Mouse (Mus musculus): ENCODE results near the gene Senp7. TPM values are rescaled to one million over a fixed set of nuclear protein-coding genes. Genes with fewer than 3 reads are reported as not detected.
A peak's percentile ranks its signal among the peaks of the same experiment; 100 is the strongest.
"Not testable (repeated sequence)": the region's sequence is repeated elsewhere in the genome, so short reads cannot be mapped to it uniquely, and the experiment has no call there.

The Senp7 gene
- polyA plus RNA-seq, 1 experiment from 2014 or later = 54.7 TPM

GRCm38 (mm10) chr16:56075222-56076111 lies 27.3 kb downstream of the Senp7 start:
- ATAC-seq (ENCODE audit: low FRiP score) = peak; percentile 94
- H3K9ac ChIP-seq = peak overlapping the region; percentile 84
- H3K4me3 ChIP-seq (replicated peaks; ENCODE audit: low read length) = peak overlapping the region; percentile 85
- peak overlapping the region; percentile 94 for H3K27ac ChIP-seq
- no peaks in the 10 kb centered on the region for H3K27me3 ChIP-seq (ENCODE audit: control insufficient read depth, insufficient read depth, low read length)
- H3K9me3 ChIP-seq (ENCODE audit: control insufficient read depth, low read length) = no peaks in the 10 kb centered on the region
- H3K4me1 ChIP-seq (replicated peaks; ENCODE audit: control insufficient read depth, insufficient read depth, low read length) = peaks cover 12% of the 10 kb centered on the region
- DNase-seq (ENCODE audit: low spot score) = peak; percentile 93
- WGBS = under 1% methylated on average over 54 of the region's 66 CpGs
- H3K4me2 ChIP-seq (replicated peaks) = peak overlapping the region; percentile 72
- H3K36me3 ChIP-seq (replicated peaks; ENCODE audit: control insufficient read depth, insufficient read depth) = no peaks in the 10 kb centered on the region

- H3K9ac ChIP-seq = peak overlapping the region; percentile 84
- peak overlapping the region; percentile 85 for H3K4me3 ChIP-seq (replicated peaks; ENCODE audit: low read length)
- H3K4me1 ChIP-seq (replicated peaks; ENCODE audit: control insufficient read depth, insufficient read depth, low read length) = peaks cover 12% of the 10 kb centered on the region
- no peaks in the 10 kb centered on the region; the same call in 1 of the 2 replicates for H3K36me3 ChIP-seq (replicated peaks; ENCODE audit: control insufficient read depth, insufficient read depth)
- H3K27ac ChIP-seq = peak overlapping the region; percentile 94
- WGBS = 7% methylated on average over 11 of the region's 11 CpGs
- ATAC-seq (ENCODE audit: low FRiP score) = no peak
- H3K9me3 ChIP-seq (ENCODE audit: control insufficient read depth, low read length) = no peaks in the 10 kb centered on the region
- DNase-seq (ENCODE audit: low spot score) = no peak
- H3K27me3 ChIP-seq (ENCODE audit: control insufficient read depth, insufficient read depth, low read length) = no peaks in the 10 kb centered on the region
- peak overlapping the region; percentile 72 for H3K4me2 ChIP-seq (replicated peaks)
Measured at GRCm38 (mm10) chr16:56076121-56076869, 28.2 kb downstream of the Senp7 start.

GRCm38 (mm10) chr16:56079419-56079818 lies 31.3 kb downstream of the Senp7 start:
- 97% methylated on average over 1 of the region's 1 CpGs for WGBS
- no peak for ATAC-seq (ENCODE audit: low FRiP score)

GRCm38 (mm10) chr16:56081691-56082090 lies 33.6 kb downstream of the Senp7 start:
- Histone ChIP-seq H3K27ac (no peak overlapping the region), H3K27me3 (ENCODE audit: control insufficient read depth, insufficient read depth, low read length) (no peaks in the 10 kb centered on the region), H3K36me3 (replicated peaks; ENCODE audit: control insufficient read depth, insufficient read depth) (peaks cover 19% of the 10 kb centered on the region), H3K4me2 (replicated peaks) (no peak overlapping the region), H3K9me3 (ENCODE audit: control insufficient read depth, low read length) (no peaks in the 10 kb centered on the region), H3K4me3 (replicated peaks; ENCODE audit: low read length) (no peak overlapping the region), H3K9ac (no peak overlapping the region), H3K4me1 (replicated peaks; ENCODE audit: control insufficient read depth, insufficient read depth, low read length) (peaks cover 8% of the 10 kb centered on the region)
- DNase-seq (ENCODE audit: low spot score) = no peak
- ATAC-seq (ENCODE audit: low FRiP score) = no peak
- 91% methylated on average over 4 of the region's 4 CpGs for WGBS

More at GRCm38 (mm10) chr16:56079419-56079818, 31.3 kb downstream of the Senp7 start:
- Histone ChIP-seq H3K9ac (no peak overlapping the region), H3K9me3 (ENCODE audit: control insufficient read depth, low read length) (no peaks in the 10 kb centered on the region), H3K4me1 (replicated peaks; ENCODE audit: control insufficient read depth, insufficient read depth, low read length) (peaks cover 12% of the 10 kb centered on the region), H3K4me3 (replicated peaks; ENCODE audit: low read length) (no peak overlapping the region), H3K27ac (no peak overlapping the region), H3K36me3 (replicated peaks; ENCODE audit: control insufficient read depth, insufficient read depth) (peaks cover 1% of the 10 kb centered on the region), H3K27me3 (ENCODE audit: control insufficient read depth, insufficient read depth, low read length) (no peaks in the 10 kb centered on the region), H3K4me2 (replicated peaks) (no peak overlapping the region)
- no peak for DNase-seq (ENCODE audit: low spot score)

- Histone ChIP-seq H3K27ac (no peak overlapping the region), H3K36me3 (replicated peaks; ENCODE audit: control insufficient read depth, insufficient read depth) (peaks cover 37% of the 10 kb centered on the region), H3K4me2 (replicated peaks) (no peak overlapping the region), H3K9me3 (ENCODE audit: control insufficient read depth, low read length) (no peaks in the 10 kb centered on the region), H3K9ac (no peak overlapping the region), H3K4me3 (replicated peaks; ENCODE audit: low read length) (no peak overlapping the region), H3K27me3 (ENCODE audit: control insufficient read depth, insufficient read depth, low read length) (no peaks in the 10 kb centered on the region), H3K4me1 (replicated peaks; ENCODE audit: control insufficient read depth, insufficient read depth, low read length) (no peaks in the 10 kb centered on the region)
- no peak for DNase-seq (ENCODE audit: low spot score)
- WGBS = 97% methylated on average over 2 of the region's 2 CpGs
- ATAC-seq (ENCODE audit: low FRiP score) = no peak
Measured at GRCm38 (mm10) chr16:56086336-56086735, 38.2 kb downstream of the Senp7 start.

- 91% methylated on average over 2 of the region's 2 CpGs for WGBS
Measured at GRCm38 (mm10) chr16:56090385-56090784, 42.2 kb downstream of the Senp7 start.

GRCm38 (mm10) chr16:56096401-56097018 lies 48.4 kb downstream of the Senp7 start:
- not testable (repeated sequence) for DNase-seq (ENCODE audit: low spot score); H3K4me1 ChIP-seq (replicated peaks; ENCODE audit: control insufficient read depth, insufficient read depth, low read length); H3K9me3 ChIP-seq (ENCODE audit: control insufficient read depth, low read length); ATAC-seq (ENCODE audit: low FRiP score); H3K9ac ChIP-seq; H3K4me2 ChIP-seq (replicated peaks); H3K27me3 ChIP-seq (ENCODE audit: control insufficient read depth, insufficient read depth, low read length); H3K4me3 ChIP-seq (replicated peaks; ENCODE audit: low read length); H3K27ac ChIP-seq
- H3K36me3 ChIP-seq (replicated peaks; ENCODE audit: control insufficient read depth, insufficient read depth) = peaks cover 54% of the 10 kb centered on the region

More at GRCm38 (mm10) chr16:56090385-56090784, 42.2 kb downstream of the Senp7 start:
- ATAC-seq (ENCODE audit: low FRiP score) = no peak
- H3K4me2 ChIP-seq (replicated peaks) = no peak overlapping the region
- H3K27ac ChIP-seq = no peak overlapping the region
- DNase-seq (ENCODE audit: low spot score) = no peak
- no peak overlapping the region for H3K9ac ChIP-seq
- H3K27me3 ChIP-seq (ENCODE audit: control insufficient read depth, insufficient read depth, low read length) = no peaks in the 10 kb centered on the region
- H3K9me3 ChIP-seq (ENCODE audit: control insufficient read depth, low read length) = no peaks in the 10 kb centered on the region
- H3K4me3 ChIP-seq (replicated peaks; ENCODE audit: low read length) = no peak overlapping the region
- peaks cover 47% of the 10 kb centered on the region for H3K36me3 ChIP-seq (replicated peaks; ENCODE audit: control insufficient read depth, insufficient read depth)
- H3K4me1 ChIP-seq (replicated peaks; ENCODE audit: control insufficient read depth, insufficient read depth, low read length) = no peaks in the 10 kb centered on the region

- Histone ChIP-seq H3K9ac (no peak overlapping the region), H3K27me3 (ENCODE audit: control insufficient read depth, insufficient read depth, low read length) (no peaks in the 10 kb centered on the region), H3K4me1 (replicated peaks; ENCODE audit: control insufficient read depth, insufficient read depth, low read length) (no peaks in the 10 kb centered on the region), H3K9me3 (ENCODE audit: control insufficient read depth, low read length) (no peaks in the 10 kb centered on the region), H3K36me3 (replicated peaks; ENCODE audit: control insufficient read depth, insufficient read depth) (peaks cover 53% of the 10 kb centered on the region), H3K27ac (no peak overlapping the region), H3K4me2 (replicated peaks) (no peak overlapping the region), H3K4me3 (replicated peaks; ENCODE audit: low read length) (no peak overlapping the region)
- ATAC-seq (ENCODE audit: low FRiP score) (no peak), DNase-seq (ENCODE audit: low spot score) (no peak)
- WGBS = 89% methylated on average over 3 of the region's 3 CpGs
Measured at GRCm38 (mm10) chr16:56115706-56116105, 67.6 kb downstream of the Senp7 start.

- ATAC-seq (ENCODE audit: low FRiP score) (no peak), DNase-seq (ENCODE audit: low spot score) (no peak)
- Histone ChIP-seq H3K27me3 (ENCODE audit: control insufficient read depth, insufficient read depth, low read length) (no peaks in the 10 kb centered on the region), H3K4me3 (replicated peaks; ENCODE audit: low read length) (no peak overlapping the region), H3K27ac (no peak overlapping the region), H3K4me1 (replicated peaks; ENCODE audit: control insufficient read depth, insufficient read depth, low read length) (no peaks in the 10 kb centered on the region), H3K9me3 (ENCODE audit: control insufficient read depth, low read length) (no peaks in the 10 kb centered on the region), H3K9ac (no peak overlapping the region), H3K36me3 (replicated peaks; ENCODE audit: control insufficient read depth, insufficient read depth) (peaks cover 56% of the 10 kb centered on the region), H3K4me2 (replicated peaks) (no peak overlapping the region)
- 91% methylated on average over 5 of the region's 5 CpGs for WGBS
Measured at GRCm38 (mm10) chr16:56116155-56116554, 68.0 kb downstream of the Senp7 start.
